Mouse (Mus musculus) heart, postnatal 36 days (tissue): ENCODE measurements at regions not wholly inside any gene's neighbourhood (a gene's known extent, or its start where the extent isn't known, plus 50 kb on each side); places are given as distances from the start of the nearest gene placed in this dataset.

Experiments
- DNase-seq, 2 experiments: peaks; one replicate each; pipeline ENCODE4 v3.0.0; 2021 to 2022
- intact Hi-C: fragments of 180-260 bp; cut with DNase I; formaldehyde crosslinking; loops from one replicate; pipeline ENCODE4 v1.15.1; 2025
- microRNA-seq, 2 experiments: library from miRNA; unstranded; fragments of <30 nt; microRNA quantifications; one replicate each; pipeline ENCODE4 v1.2.0; 2021; ENCODE audit warnings: borderline number of aligned reads in 2 of 2

- intact Hi-C loops: loop anchor here (1.0 to 5.0 kb wide), 5 partner anchors 47 to 1040 kb away; no protein-coding TSS in a partner anchor
- peak; percentile 71 to 75 for DNase-seq
Measured at GRCm38 (mm10) chr2:169061520-169061919, 106.1 kb upstream of the Zfp64 start.

DNA sequence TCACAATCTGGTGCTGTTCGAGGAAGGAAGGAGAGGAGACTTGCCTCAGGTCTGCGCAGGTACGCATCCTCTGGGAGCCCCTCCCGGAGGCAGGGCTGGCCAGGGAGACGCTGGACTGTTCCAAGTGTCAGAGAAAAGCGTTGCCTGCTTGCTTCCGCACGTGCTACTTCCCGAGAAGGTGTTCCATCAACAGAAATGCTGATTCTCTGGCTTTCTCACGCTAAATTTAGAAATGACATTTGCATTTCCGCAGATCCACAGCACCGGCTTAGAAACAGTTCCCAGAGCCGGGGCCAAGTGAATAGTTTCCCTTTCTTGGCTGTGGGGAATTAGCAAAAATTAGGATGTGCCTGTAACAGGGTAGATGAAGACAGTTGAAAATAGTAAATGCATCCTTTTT is 105.1 kb upstream of the Zfp64 start:
- intact Hi-C loops: loop anchor here (2.0 to 5.0 kb wide), 3 partner anchors 68 to 788 kb away; no protein-coding TSS in a partner anchor
- peak; percentile 1 to 9 for DNase-seq

- intact Hi-C loops: no loop called here
- DNase-seq: no peak
Measured at GRCm38 (mm10) chr2:169057831-169058230, 102.4 kb upstream of the Zfp64 start.

DNA sequence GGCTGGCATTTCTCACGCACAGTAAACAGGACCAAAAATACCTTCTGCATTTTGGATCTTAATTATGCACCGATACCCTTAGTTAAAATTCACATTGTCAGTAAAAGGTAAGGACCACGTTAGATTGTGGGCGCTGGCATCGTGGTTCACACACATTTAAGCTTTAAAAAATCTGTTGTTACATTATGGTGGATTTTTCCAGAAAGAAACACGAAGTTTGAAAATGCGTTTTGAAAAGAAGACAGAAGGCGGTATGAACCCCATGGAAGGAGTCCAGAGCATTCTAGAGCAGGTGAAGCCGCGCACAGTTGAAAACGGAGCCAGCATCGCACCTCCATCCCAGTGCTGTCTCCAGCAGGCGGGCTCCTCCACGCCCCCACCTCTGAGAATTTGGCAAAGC is 94.6 kb upstream of the Zfp64 start:
- no peak for DNase-seq

GRCm38 (mm10) chr2:169041748-169042147 is 86.4 kb upstream of the Zfp64 start:
- no peak for DNase-seq
- intact Hi-C loops: no loop called here

More for the DNA sequence above, 94.6 kb upstream of the Zfp64 start:
- intact Hi-C loops: no loop called here

GRCm38 (mm10) chr2:169037975-169038374 is 82.6 kb upstream of the Zfp64 start:
- intact Hi-C loops: no loop called here
- no peak for DNase-seq

- no peak for DNase-seq
- intact Hi-C loops: no loop called here
Measured at GRCm38 (mm10) chr2:169037519-169037918, 82.1 kb upstream of the Zfp64 start.

- DNase-seq: peak in 1 of 2 experiments; percentile 19
- intact Hi-C loops: no loop called here
Measured at GRCm38 (mm10) chr2:169035315-169035714, 79.9 kb upstream of the Zfp64 start.

- intact Hi-C loops: no loop called here
- no peak for DNase-seq
Measured at GRCm38 (mm10) chr2:169033997-169034396, 78.6 kb upstream of the Zfp64 start.

GRCm38 (mm10) chr2:169033181-169033580 is 77.8 kb upstream of the Zfp64 start:
- intact Hi-C loops: no loop called here

DNA sequence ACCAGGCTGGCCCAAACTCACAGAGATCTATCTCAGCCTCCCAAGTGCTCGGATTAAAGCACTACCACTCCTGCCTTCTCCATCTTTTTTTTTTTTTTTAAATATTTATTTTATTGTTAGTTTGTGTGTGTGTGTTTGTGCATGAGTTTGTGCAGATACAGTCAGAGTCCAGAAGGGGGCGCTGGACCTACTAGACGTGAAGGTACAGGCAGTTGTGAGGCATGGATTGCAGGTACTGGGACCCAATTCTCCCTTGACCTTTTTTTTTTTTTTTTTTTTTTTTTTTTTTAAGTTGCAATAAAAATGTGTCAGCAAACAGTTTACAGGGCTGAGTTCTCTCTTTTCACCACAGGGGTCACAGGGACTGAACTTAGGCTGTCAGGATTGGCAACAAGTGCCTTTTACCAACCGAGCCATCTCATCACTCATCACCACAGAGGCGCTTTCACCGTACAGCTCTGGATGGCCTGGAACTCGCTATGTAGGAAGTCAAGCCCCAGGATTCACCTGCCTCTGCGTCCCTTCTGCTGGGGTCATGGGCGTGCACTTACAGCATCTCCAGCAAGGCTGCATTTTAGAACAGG is 73.2 kb upstream of the Zfp64 start:
- no peak for DNase-seq
- intact Hi-C loops: no loop called here

More at GRCm38 (mm10) chr2:169033181-169033580, 77.8 kb upstream of the Zfp64 start:
- DNase-seq: no peak

DNA sequence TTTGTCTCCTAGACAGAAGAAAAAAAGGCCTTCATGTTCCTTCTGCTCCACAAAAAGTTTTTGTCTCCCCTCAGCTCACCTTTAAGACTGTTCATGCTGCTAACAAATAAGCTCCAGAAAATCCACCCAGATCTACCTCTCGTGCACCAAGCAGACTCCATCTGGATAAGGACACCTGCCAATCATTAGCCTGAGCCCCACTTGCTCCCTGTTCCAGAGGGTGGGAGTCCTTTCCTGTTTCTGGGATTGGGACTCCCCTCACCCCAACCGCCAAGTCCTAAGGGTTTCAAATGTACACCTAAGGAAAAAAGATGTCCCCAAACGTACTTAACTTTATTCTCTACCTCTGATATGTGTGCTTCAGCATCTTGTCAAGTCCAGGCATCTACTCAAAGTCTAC is 63.6 kb upstream of the Zfp64 start:
- intact Hi-C loops: no loop called here
- no peak for DNase-seq

DNA sequence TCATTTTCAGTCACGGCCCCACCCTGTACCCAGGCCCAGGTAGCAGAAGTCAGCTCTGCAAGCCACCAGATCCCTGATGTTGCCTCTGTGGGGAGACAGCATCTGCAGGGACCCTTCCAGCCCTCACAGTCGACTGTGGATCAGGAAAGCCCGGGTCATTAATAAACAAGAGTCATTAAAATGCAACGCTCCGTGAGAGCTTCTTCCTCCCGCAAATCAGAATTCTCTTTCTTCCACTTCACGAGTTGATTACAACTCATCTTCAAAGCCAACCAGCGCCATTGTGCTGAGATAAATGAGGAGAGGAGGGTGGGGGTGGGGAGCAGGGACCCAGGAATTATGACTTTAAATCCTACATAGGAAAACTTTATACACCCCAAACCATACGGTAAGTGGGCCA is 54.9 kb upstream of the Zfp64 start:
- intact Hi-C loops: no loop called here
- DNase-seq: no peak

DNA sequence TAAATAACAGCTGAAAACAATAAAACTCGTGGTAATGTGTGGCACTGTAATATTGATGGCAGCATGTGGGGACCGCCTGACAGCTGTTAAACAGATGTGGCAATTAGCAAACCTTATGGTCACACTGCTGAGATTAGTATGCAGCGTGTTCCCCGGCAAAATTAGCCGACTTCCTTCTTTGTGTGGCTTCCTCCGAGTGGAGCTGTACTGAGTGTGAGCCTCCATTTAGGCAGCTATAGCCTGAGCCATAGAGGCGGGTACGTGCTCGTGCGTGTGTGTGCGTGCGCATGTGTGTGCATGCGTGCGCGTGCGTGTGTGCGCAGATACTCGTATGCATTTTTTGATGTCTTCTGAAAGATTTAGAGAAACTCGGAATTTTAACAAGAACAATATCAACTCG is 53.4 kb upstream of the Zfp64 start:
- DNase-seq: peak; percentile 10 to 19
- intact Hi-C loops: no loop called here

- no peak for DNase-seq
- intact Hi-C loops: no loop called here
Measured at GRCm38 (mm10) chr2:169008333-169008732, 52.9 kb upstream of the Zfp64 start.

DNA sequence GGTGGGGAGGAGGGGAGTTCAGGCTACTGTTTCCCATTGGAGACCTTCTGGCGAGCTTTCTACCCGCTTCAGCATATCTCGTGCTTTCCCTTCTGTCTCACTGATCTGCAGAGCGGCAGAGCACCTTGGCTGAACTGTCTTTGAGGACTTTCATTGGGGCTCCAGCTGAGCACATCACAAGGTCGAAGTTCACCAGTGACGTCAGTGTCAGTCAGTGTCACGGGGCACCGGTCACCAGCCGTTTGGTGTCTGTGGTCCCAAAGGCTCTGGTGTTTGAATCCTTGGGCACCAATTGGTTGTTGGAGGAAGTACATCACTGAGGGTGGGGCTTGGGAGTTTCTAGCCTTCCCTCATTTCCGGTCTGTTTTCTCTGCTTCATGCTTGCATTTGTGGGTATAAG is 51.2 kb upstream of the Zfp64 start:
- intact Hi-C loops: no loop called here
- DNase-seq: no peak

GRCm38 (mm10) chr2:169005810-169006209 is 50.4 kb upstream of the Zfp64 start:
- DNase-seq: no peak
- intact Hi-C loops: no loop called here

Small RNA genes in the stretch of these regions (microRNA-seq; reads per million reads assigned to microRNA genes)
- gene Gm26469: 0 reads per million in 2 experiments
